Mouse (Mus musculus) hindbrain, embryonic 11.5 days (tissue): ENCODE measurements around the gene Wdr75. TPM values are rescaled to one million over a fixed set of nuclear protein-coding genes. Genes with fewer than 3 reads are reported as not detected.

ENCODE experiments used
- ATAC-seq: fragments of 200-750 bp; cut with Nextera tagmentation; 2 replicates; pipeline ENCODE4 v1.8.0; 2017; ENCODE audit warnings: mild to moderate bottlenecking, moderate TSS enrichment, moderate library complexity; ENCODE audit not compliant: low FRiP score
- DNase-seq: peaks from one replicate; pipeline ENCODE4 v3.0.0-alpha.2; 2015; ENCODE audit warnings: low spot score
- H3K27ac ChIP-seq: fragments of 300-500 bp; sonication (generic); 2 replicates; pipeline ENCODE4 v1.5.1; 2014; ENCODE audit warnings: mild to moderate bottlenecking, low read depth, low read length
- H3K27me3 ChIP-seq: fragments of 300-500 bp; sonication (generic); 2 replicates; pipeline ENCODE4 v1.6.1; 2014; ENCODE audit warnings: mild to moderate bottlenecking, low read length, moderate library complexity, mixed read lengths; ENCODE audit not compliant: control insufficient read depth, insufficient read depth
- H3K36me3 ChIP-seq: fragments of 300-500 bp; sonication (generic); 2 replicates; pipeline ENCODE4 v1.6.1; 2014; ENCODE audit warnings: mild to moderate bottlenecking, low read length, moderate library complexity, mixed read lengths; ENCODE audit not compliant: control insufficient read depth, insufficient read depth
- H3K4me1 ChIP-seq: fragments of 300-500 bp; sonication (generic); replicated peaks from 2 replicates; pipeline ENCODE4 v1.6.1; 2014; ENCODE audit warnings: low read length, mixed read lengths; ENCODE audit not compliant: control insufficient read depth, insufficient read depth
- H3K4me2 ChIP-seq: fragments of 300-500 bp; sonication (generic); replicated peaks from 2 replicates; pipeline ENCODE4 v1.6.1; 2014; ENCODE audit warnings: mild to moderate bottlenecking, low read depth, low read length
- H3K4me3 ChIP-seq: fragments of 300-500 bp; sonication (generic); 2 replicates; pipeline ENCODE4 v1.5.1; 2014; ENCODE audit warnings: low read depth, low read length
- H3K9ac ChIP-seq: fragments of 300-500 bp; sonication (generic); 2 replicates; pipeline ENCODE4 v1.6.1; 2014; ENCODE audit warnings: low read depth, low read length
- H3K9me3 ChIP-seq: fragments of 300-500 bp; sonication (generic); 2 replicates; pipeline ENCODE4 v1.6.1; 2016; ENCODE audit warnings: low read length; ENCODE audit not compliant: control insufficient read depth
- WGBS: fragments of 180-500 bp; shearing (Covaris S2); extraction: QIAGEN DNeasy Blood & Tissue Kit; methylation state at CpG from one replicate; pipeline ENCODE4 v1.1.7; 2014; 5-methylcytosine and 5-hydroxymethylcytosine counted together
- polyA plus RNA-seq: library from polyadenylated mRNA; unstranded; fragments of >200 nt; fragmentation: Nextera tagmentation; extraction: Ambion mirVana; gene quantifications from 2 replicates; pipeline ENCODE4 v1.2.1, GENCODE M21; 2014

The Wdr75 gene
- polyA plus RNA-seq, 1 experiment from 2014 or later: 75.3 TPM

DNA sequence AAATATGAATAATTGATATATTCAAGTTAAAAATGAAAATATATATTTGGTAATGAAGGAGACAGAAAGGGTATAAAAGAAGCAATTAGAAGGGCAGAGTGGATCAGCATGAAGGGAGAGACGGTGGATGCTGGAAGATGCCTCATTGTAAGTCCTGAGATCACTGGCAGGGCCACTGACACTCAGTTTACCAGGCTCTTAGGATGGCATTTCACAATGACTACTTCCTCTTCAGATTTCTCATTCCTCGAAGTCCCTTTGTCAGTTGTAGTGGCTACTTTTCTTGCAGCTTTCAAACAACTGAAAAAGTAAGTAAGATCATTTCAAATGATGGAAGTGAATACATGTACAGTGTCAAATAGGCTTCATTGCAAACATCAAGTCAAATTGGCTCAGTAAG lies 31.2 kb downstream of the Wdr75 start:
- 80% methylated on average over 2 of the region's 2 CpGs for WGBS
- ATAC-seq (no peak), DNase-seq (no peak)
- Histone ChIP-seq H3K9ac (no peak overlapping the region), H3K4me1 (no peaks in the 10 kb centered on the region), H3K27ac (no peak overlapping the region), H3K27me3 (no peaks in the 10 kb centered on the region), H3K36me3 (no peaks in the 10 kb centered on the region; the same call in 1 of the 2 replicates), H3K4me2 (no peak overlapping the region), H3K4me3 (no peak overlapping the region), H3K9me3 (no peaks in the 10 kb centered on the region)

DNA sequence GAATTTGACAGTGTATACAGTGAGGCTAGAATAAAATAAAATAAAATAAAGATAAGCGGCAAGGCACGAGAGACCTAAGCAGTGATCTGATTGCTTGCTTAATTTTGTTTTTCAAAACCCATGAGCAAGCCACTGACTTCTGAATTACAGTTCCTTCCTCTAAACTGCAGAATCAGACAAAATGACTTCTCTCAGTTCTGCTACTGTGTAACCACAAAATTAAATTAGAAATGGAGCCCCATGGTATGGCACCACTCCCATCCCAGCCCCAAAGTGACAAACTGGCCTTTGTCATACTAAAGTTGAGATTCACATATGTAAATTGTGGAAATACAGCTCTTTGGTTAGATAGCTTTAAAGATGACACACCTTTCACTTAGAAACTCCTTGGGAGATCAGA lies 31.8 kb downstream of the Wdr75 start:
- ATAC-seq (no peak), DNase-seq (no peak)
- Histone ChIP-seq H3K9ac (no peak overlapping the region), H3K27ac (no peak overlapping the region), H3K27me3 (no peaks in the 10 kb centered on the region), H3K4me2 (no peak overlapping the region), H3K36me3 (no peaks in the 10 kb centered on the region; the same call in 1 of the 2 replicates), H3K4me3 (no peak overlapping the region), H3K9me3 (no peaks in the 10 kb centered on the region), H3K4me1 (no peaks in the 10 kb centered on the region)
- WGBS: 91% methylated on average over 2 of the region's 2 CpGs

DNA sequence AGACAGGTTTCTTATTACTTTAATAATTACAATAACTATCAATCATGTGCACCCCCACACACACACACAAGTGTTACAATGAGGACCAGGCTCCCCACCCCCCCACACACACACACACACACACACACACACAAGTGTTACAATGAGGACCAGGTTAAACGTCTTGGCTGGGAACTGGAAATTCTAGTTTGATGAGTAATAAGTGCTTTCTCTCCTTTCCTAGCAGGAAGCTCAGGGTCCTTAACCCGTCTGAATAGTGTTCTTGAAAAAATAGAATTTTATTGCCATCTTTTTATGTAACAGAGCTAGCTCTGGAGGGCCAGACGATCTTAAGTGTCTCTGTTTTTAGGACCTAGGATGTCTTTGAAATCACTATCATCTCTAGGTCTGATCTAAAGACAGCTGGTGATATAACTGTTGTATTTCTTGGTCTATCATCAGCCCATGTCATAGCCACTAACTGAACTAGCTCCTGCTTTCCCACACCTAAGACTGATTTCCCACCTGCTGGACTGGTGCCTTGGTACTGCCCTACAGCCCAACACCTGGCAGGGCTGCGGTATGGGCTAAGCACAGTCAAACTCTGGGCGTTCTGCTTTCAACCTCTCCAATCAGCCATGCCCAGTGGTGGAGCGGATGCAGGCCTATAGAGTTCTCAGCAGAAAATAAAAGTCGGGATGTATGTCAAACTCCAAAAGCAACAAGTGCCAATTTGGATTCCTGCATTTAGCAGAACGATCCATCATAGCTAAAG lies 35.7 kb downstream of the Wdr75 start:
- H3K9ac ChIP-seq: no peak overlapping the region
- H3K27me3 ChIP-seq: no peaks in the 10 kb centered on the region
- no peaks in the 10 kb centered on the region for H3K4me1 ChIP-seq
- ATAC-seq (no peak), DNase-seq (no peak)
- 91% methylated on average over 8 of the region's 8 CpGs for WGBS
- no peak overlapping the region for H3K4me3 ChIP-seq
- H3K9me3 ChIP-seq: no peaks in the 10 kb centered on the region
- no peaks in the 10 kb centered on the region for H3K36me3 ChIP-seq
- no peak overlapping the region for H3K27ac ChIP-seq
- H3K4me2 ChIP-seq: no peak overlapping the region

DNA sequence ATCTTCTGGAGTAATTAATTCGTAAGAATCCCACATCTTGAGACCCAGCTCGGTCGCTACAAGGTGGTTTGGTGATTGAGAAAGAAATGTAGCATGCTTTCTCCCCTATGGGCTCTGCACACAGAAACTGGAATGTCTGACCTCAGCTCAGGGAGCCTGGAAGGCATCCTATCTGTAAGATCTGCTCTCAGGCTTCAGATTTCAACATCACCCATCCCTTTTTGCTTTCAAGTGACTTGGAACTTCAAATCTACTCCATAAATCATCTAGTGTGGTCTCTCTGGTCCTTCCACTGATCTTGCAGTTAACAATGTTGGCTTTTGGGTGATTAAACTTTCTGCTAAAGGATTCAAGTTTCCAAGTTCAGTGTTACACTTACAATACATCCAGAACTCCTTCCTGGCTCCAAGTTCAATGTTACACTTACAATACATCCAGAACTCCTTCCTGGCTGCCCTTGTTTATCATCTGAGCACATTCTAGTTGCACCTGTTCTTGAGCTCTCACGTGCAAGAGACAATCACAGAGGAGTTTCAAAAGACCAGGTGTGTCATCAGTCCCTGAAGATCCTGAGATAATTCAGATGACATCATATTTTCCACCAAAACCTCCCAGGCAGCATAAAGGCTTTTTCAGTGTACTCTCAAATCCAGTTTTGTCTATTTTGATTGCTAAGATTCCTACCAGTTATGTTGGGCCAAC lies 40.5 kb downstream of the Wdr75 start:
- Histone ChIP-seq H3K4me1 (no peaks in the 10 kb centered on the region), H3K4me2 (no peak overlapping the region), H3K4me3 (no peak overlapping the region), H3K27ac (no peak overlapping the region), H3K27me3 (no peaks in the 10 kb centered on the region), H3K36me3 (no peaks in the 10 kb centered on the region), H3K9me3 (no peaks in the 10 kb centered on the region), H3K9ac (no peak overlapping the region)
- WGBS: 88% methylated on average over 4 of the region's 4 CpGs
- no peak for ATAC-seq
- no peak for DNase-seq

DNA sequence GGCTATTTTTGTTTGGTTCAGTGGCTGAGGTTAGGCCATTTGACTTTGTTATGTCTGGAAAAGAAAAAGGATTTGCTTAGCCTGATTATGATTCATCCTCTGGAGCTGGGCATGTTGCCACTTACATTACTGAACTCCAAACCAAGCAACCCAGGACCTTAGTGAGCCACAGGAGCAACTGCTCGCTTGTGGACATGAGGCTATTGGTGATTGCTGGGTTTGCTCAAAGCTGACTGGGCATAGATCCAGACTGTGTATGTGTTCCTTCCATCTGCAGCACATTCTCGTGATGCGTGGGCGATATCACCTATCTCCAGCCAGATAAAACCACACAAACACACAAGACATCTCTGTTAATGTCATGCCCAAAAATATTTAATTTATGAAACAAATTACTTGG lies 42.8 kb downstream of the Wdr75 start:
- WGBS: 91% methylated on average over 4 of the region's 4 CpGs
- H3K4me1 ChIP-seq: no peaks in the 10 kb centered on the region
- no peak overlapping the region for H3K4me3 ChIP-seq
- no peak for DNase-seq
- H3K27me3 ChIP-seq: no peaks in the 10 kb centered on the region
- H3K4me2 ChIP-seq: no peak overlapping the region
- H3K9ac ChIP-seq: no peak overlapping the region
- no peak for ATAC-seq
- no peak overlapping the region for H3K27ac ChIP-seq
- H3K36me3 ChIP-seq: no peaks in the 10 kb centered on the region
- H3K9me3 ChIP-seq: no peaks in the 10 kb centered on the region

DNA sequence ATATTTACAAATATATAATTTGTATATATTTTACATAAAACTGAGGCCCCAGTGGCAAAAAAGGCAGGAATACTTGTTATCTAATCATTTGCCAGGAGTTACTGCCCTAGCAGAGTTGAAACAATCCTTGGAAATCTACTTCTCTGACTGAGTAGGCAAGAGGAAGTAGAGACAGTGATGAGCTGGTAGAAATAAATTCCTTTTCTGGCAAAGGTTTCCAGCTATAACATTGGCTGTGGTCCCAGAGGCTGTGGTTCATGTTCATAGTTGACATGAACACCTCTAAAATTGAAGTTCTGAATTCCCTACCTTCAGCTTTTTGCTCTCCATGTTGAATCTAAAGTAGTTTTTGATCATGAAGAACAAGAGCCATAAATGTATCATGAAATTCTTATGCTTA lies 43.3 kb downstream of the Wdr75 start:
- no peaks in the 10 kb centered on the region for H3K9me3 ChIP-seq
- H3K36me3 ChIP-seq: no peaks in the 10 kb centered on the region
- no peak overlapping the region for H3K27ac ChIP-seq
- no peak overlapping the region for H3K4me2 ChIP-seq
- DNase-seq (no peak), ATAC-seq (no peak)
- no peaks in the 10 kb centered on the region for H3K27me3 ChIP-seq
- no peak overlapping the region for H3K4me3 ChIP-seq
- no peaks in the 10 kb centered on the region for H3K4me1 ChIP-seq
- H3K9ac ChIP-seq: no peak overlapping the region

DNA sequence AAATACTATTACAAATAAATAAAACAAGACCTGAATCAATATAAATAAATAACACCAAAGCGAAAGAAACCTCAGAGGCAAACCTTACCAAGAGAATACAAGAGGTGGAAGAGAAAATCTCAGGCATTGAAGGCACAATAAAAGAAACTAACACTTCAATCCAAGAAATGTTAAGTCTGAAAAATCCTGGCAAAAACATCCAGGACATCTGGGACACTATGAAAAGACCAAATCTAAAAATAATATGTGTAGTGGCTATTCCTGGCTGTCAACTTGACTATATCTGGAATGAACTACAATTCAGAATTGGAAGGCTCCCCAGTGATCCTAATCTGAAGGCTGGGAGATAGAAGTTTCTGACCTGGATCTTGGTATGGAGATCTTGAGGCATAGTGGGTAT lies 50.5 kb downstream of the Wdr75 start:
- ATAC-seq (no peak), DNase-seq (no peak)
- Histone ChIP-seq H3K27ac (no peak overlapping the region), H3K27me3 (no peaks in the 10 kb centered on the region), H3K36me3 (no peaks in the 10 kb centered on the region), H3K9me3 (no peaks in the 10 kb centered on the region), H3K4me3 (no peak overlapping the region), H3K4me1 (no peaks in the 10 kb centered on the region), H3K4me2 (no peak overlapping the region), H3K9ac (no peak overlapping the region)
- 94% methylated on average over 1 of the region's 1 CpGs for WGBS

DNA sequence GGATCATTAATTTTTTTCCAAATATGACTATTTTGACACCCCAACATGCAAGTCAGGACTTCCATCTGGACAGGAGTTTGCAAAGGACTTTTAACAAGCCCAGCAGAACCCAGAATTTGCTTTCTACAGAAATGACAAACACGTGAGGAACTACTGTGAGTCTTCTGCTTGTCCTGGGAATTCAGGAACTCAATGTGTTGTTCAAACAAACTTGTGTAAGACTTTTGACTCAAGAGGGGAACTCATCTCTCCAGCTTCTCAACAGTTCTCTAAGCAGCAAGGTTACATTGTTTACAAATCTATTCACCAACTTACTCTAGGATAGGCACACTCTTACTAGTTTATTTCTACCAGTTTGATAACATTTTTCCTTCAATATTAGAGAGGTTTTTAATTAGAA lies 63.1 kb downstream of the Wdr75 start:
- ATAC-seq (no peak), DNase-seq (no peak)
- H3K4me2 ChIP-seq: no peak overlapping the region
- no peak overlapping the region for H3K4me3 ChIP-seq
- WGBS: 81% methylated on average over 1 of the region's 1 CpGs
- no peak overlapping the region for H3K27ac ChIP-seq
- H3K36me3 ChIP-seq: no peaks in the 10 kb centered on the region
- no peaks in the 10 kb centered on the region for H3K4me1 ChIP-seq
- no peaks in the 10 kb centered on the region for H3K27me3 ChIP-seq
- no peak overlapping the region for H3K9ac ChIP-seq
- no peaks in the 10 kb centered on the region for H3K9me3 ChIP-seq

DNA sequence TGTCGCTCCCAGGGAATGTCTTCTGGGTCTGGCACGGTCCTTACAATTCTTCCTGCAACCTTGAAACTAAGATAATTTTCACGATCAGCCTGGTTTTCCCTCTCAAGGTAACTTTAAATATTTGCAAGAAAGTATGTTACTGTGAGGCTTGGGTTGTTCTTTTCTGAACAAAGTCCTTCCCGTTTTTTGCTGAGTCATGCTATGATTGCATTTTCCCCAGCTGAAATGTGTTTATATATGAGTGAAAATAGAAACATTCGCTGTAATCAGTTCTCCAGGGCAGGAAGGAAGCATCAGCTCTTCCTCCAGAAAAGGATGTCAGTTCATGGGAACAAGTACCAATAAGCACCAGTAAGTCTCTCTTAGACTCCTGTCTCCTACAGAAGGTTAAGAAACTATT lies 65.4 kb downstream of the Wdr75 start:
- Histone ChIP-seq H3K36me3 (no peaks in the 10 kb centered on the region), H3K9me3 (no peaks in the 10 kb centered on the region), H3K27ac (no peak overlapping the region), H3K4me1 (no peaks in the 10 kb centered on the region), H3K27me3 (no peaks in the 10 kb centered on the region), H3K9ac (no peak overlapping the region), H3K4me3 (no peak overlapping the region), H3K4me2 (no peak overlapping the region)
- no peak for DNase-seq
- WGBS: 74% methylated on average over 5 of the region's 5 CpGs
- no peak for ATAC-seq
